Mouse (Mus musculus) MEL (cell line): Measurements from ENCODE around the gene Srsf10. TPM values are rescaled to one million over a fixed set of nuclear protein-coding genes. Genes with fewer than 3 reads are reported as not detected.

Experiments used
- DNase-seq: peaks from one replicate; pipeline ENCODE4 v3.0.0; 2011; ENCODE audit warnings: low read depth, low spot score
- H3K27ac ChIP-seq: 2 replicates; pipeline ENCODE4 v1.5.1; 2012; ENCODE audit warnings: low read depth, mild to moderate bottlenecking, control low read depth, low read length, moderate library complexity; ENCODE audit not compliant: control insufficient read depth
- H3K27me3 ChIP-seq, 2 experiments: fragments of 150-350 bp in 1 of 2; sonication (generic) in 1 of 2; 2 replicates each; pipeline ENCODE4 v1.6.1; 2012; ENCODE audit warnings: low read length in 2 of 2, mild to moderate bottlenecking in 2 of 2, improper control_type of control experiment in 1 of 2, moderate library complexity in 1 of 2; ENCODE audit not compliant: insufficient read depth in 2 of 2, control insufficient read depth in 1 of 2
- H3K36me3 ChIP-seq, 2 experiments: 2 replicates each; pipeline ENCODE4 v1.6.1; 2012 to 2014; ENCODE audit warnings: low read length in 2 of 2, improper control_type of control experiment in 1 of 2, inconsistent platforms in 1 of 2, mild to moderate bottlenecking in 1 of 2; ENCODE audit not compliant: insufficient read depth in 2 of 2, control insufficient read depth in 1 of 2
- H3K4me1 ChIP-seq, 2 experiments: fragments of 150-350 bp in 1 of 2; sonication (generic) in 1 of 2; 2 replicates each; pipeline ENCODE4 v1.6.1; 2012; ENCODE audit warnings: low read length in 2 of 2, improper control_type of control experiment in 1 of 2, mild to moderate bottlenecking in 1 of 2; ENCODE audit not compliant: insufficient read depth in 2 of 2, control insufficient read depth in 1 of 2
- H3K4me3 ChIP-seq, 2 experiments: fragments of 150-350 bp in 1 of 2; sonication (generic) in 1 of 2; 2 replicates each; pipeline ENCODE4 v1.5.1; 2012; ENCODE audit warnings: low read depth in 2 of 2, low read length in 2 of 2, mild to moderate bottlenecking in 2 of 2, moderate library complexity in 2 of 2, control low read depth in 1 of 2, improper control_type of control experiment in 1 of 2; ENCODE audit not compliant: control insufficient read depth in 1 of 2, insufficient read depth in 1 of 2
- H3K79me2 ChIP-seq: 2 replicates; pipeline ENCODE4 v1.6.1; 2012; ENCODE audit warnings: mild to moderate bottlenecking, low read length, moderate library complexity; ENCODE audit not compliant: control insufficient read depth, poor library complexity, insufficient read depth
- H3K9ac ChIP-seq: 2 replicates; pipeline ENCODE4 v1.6.1; 2012; ENCODE audit warnings: low read depth, mild to moderate bottlenecking, control low read depth, low read length, moderate library complexity; ENCODE audit not compliant: control insufficient read depth, poor library complexity, severe bottlenecking
- H3K9me3 ChIP-seq: fragments of 150-350 bp; sonication (generic); replicated peaks from 2 replicates; pipeline ENCODE4 v1.6.1; 2012; ENCODE audit warnings: mild to moderate bottlenecking, low read length, improper control_type of control experiment, moderate library complexity; ENCODE audit not compliant: insufficient read depth
- CHD1 ChIP-seq: IDR thresholded peaks from 2 replicates; pipeline ENCODE4 v1.6.1; 2012; ENCODE audit warnings: low read depth, mild to moderate bottlenecking, inconsistent platforms, low read length, improper control_type of control experiment
- CTCF ChIP-seq, 3 experiments: IDR thresholded peaks in 2 of 3; conservative IDR thresholded peaks in 1 of 3; 2 replicates each; pipeline ENCODE4 v1.5.1; 2011 to 2012; ENCODE audit warnings: low read length in 3 of 3, low read depth in 2 of 3, mild to moderate bottlenecking in 2 of 3, improper control_type of control experiment in 1 of 3, inconsistent platforms in 1 of 3, mixed read lengths in 1 of 3, moderate library complexity in 1 of 3; ENCODE audit not compliant: control insufficient read depth in 1 of 3, insufficient read depth in 1 of 3, poor library complexity in 1 of 3, severe bottlenecking in 1 of 3
- E2F4 ChIP-seq: IDR thresholded peaks from 2 replicates; pipeline ENCODE4 v1.6.1; 2011; ENCODE audit warnings: low read depth, low read length, improper control_type of control experiment, borderline replicate concordance
- ELF1 ChIP-seq: IDR thresholded peaks from 2 replicates; pipeline ENCODE4 v1.6.1; 2014; ENCODE audit warnings: low read depth, mild to moderate bottlenecking, inconsistent platforms, low read length, improper control_type of control experiment, moderate library complexity
- EP300 ChIP-seq, 2 experiments: IDR thresholded peaks; 2 replicates each; pipeline ENCODE4 v1.6.1; 2011; ENCODE audit warnings: improper control_type of control experiment in 2 of 2, low read length in 2 of 2, low read depth in 1 of 2, mild to moderate bottlenecking in 1 of 2
- JUND ChIP-seq: IDR thresholded peaks from 2 replicates; pipeline ENCODE4 v1.6.1; 2011; ENCODE audit warnings: low read depth, mild to moderate bottlenecking, improper control_type of control experiment, low read length
- KAT2A ChIP-seq: conservative IDR thresholded peaks from 2 replicates; pipeline ENCODE4 v1.6.1; 2012; ENCODE audit warnings: low read depth, low read length, improper control_type of control experiment, inconsistent platforms
- MAFK ChIP-seq: IDR thresholded peaks from 2 replicates; pipeline ENCODE4 v1.6.1; 2011; ENCODE audit warnings: low read depth, mild to moderate bottlenecking, low read length, improper control_type of control experiment, borderline replicate concordance
- MAX ChIP-seq: IDR thresholded peaks from 2 replicates; pipeline ENCODE4 v1.6.1; 2011; ENCODE audit warnings: low read length, improper control_type of control experiment
- MXI1 ChIP-seq: IDR thresholded peaks from 2 replicates; pipeline ENCODE4 v1.6.1; 2011; ENCODE audit warnings: mild to moderate bottlenecking, low read depth, low read length, improper control_type of control experiment
- MYB ChIP-seq: IDR thresholded peaks from 2 replicates; pipeline ENCODE4 v1.6.1; 2011; ENCODE audit warnings: mild to moderate bottlenecking, low read depth, low read length, improper control_type of control experiment
- MYC ChIP-seq: IDR thresholded peaks from 2 replicates; pipeline ENCODE4 v1.6.1; 2011; ENCODE audit warnings: low read depth, mild to moderate bottlenecking, low read length, improper control_type of control experiment, moderate library complexity
- POLR2A ChIP-seq, 2 experiments: IDR thresholded peaks; 2 replicates each; pipeline ENCODE4 v1.6.1; 2011 to 2012; ENCODE audit warnings: low read length in 2 of 2, mild to moderate bottlenecking in 2 of 2, control low read depth in 1 of 2, improper control_type of control experiment in 1 of 2, low read depth in 1 of 2, moderate library complexity in 1 of 2; ENCODE audit not compliant: control insufficient read depth in 1 of 2, insufficient read depth in 1 of 2, poor library complexity in 1 of 2
- POLR2AphosphoS2 ChIP-seq: IDR thresholded peaks from 2 replicates; pipeline ENCODE4 v1.6.1; 2011; ENCODE audit warnings: low read length, improper control_type of control experiment
- POLR2AphosphoS5 ChIP-seq: IDR thresholded peaks from 2 replicates; pipeline ENCODE4 v1.6.1; 2012; ENCODE audit warnings: low read depth, borderline replicate concordance, mild to moderate bottlenecking, inconsistent platforms, low read length, moderate library complexity, mixed read lengths
- RAD21 ChIP-seq: IDR thresholded peaks from 2 replicates; pipeline ENCODE4 v1.6.1; 2011; ENCODE audit warnings: mild to moderate bottlenecking, low read depth, low read length, improper control_type of control experiment
- RCOR1 ChIP-seq: IDR thresholded peaks from 2 replicates; pipeline ENCODE4 v1.6.1; 2012; ENCODE audit warnings: low read depth, mild to moderate bottlenecking, inconsistent platforms, low read length, improper control_type of control experiment
- SIN3A ChIP-seq: IDR thresholded peaks from 2 replicates; pipeline ENCODE4 v1.6.1; 2012; ENCODE audit warnings: low read length, improper control_type of control experiment, inconsistent platforms
- SMC3 ChIP-seq: IDR thresholded peaks from 2 replicates; pipeline ENCODE4 v1.6.1; 2011; ENCODE audit warnings: low read depth, low read length, improper control_type of control experiment
- TAL1 ChIP-seq: IDR thresholded peaks from 2 replicates; pipeline ENCODE4 v1.6.1; 2012; ENCODE audit warnings: mild to moderate bottlenecking, inconsistent platforms, low read length, moderate library complexity, mixed read lengths
- TCF12 ChIP-seq: IDR thresholded peaks from 2 replicates; pipeline ENCODE4 v1.6.1; 2014; ENCODE audit warnings: low read depth, mild to moderate bottlenecking, inconsistent platforms, low read length, improper control_type of control experiment, moderate library complexity
- UBTF ChIP-seq: IDR thresholded peaks from 2 replicates; pipeline ENCODE4 v1.6.1; 2012; ENCODE audit warnings: low read depth, mild to moderate bottlenecking, inconsistent platforms, low read length, improper control_type of control experiment, moderate library complexity, borderline replicate concordance; ENCODE audit not compliant: insufficient read depth
- USF1 ChIP-seq: IDR thresholded peaks from 2 replicates; pipeline ENCODE4 v1.6.1; 2014; ENCODE audit warnings: low read depth, mild to moderate bottlenecking, inconsistent platforms, low read length, improper control_type of control experiment, moderate library complexity
- USF2 ChIP-seq, 2 experiments: IDR thresholded peaks; 2 replicates each; pipeline ENCODE4 v1.6.1; 2011 to 2012; ENCODE audit warnings: improper control_type of control experiment in 2 of 2, low read length in 2 of 2, borderline replicate concordance in 1 of 2, inconsistent platforms in 1 of 2, low read depth in 1 of 2, mild to moderate bottlenecking in 1 of 2; ENCODE audit not compliant: insufficient read depth in 1 of 2
- polyA plus RNA-seq, 2 experiments: library from polyadenylated mRNA; stranded (reverse) in 1 of 2; unstranded in 1 of 2; fragments of >175 nt in 1 of 2; fragments of >200 nt in 1 of 2; gene quantifications; 2 replicates each; pipeline versions ENCODE4 v1.2.1 to v1.2.4; 2012; ENCODE audit warnings: low replicate concordance in 2 of 2, low read depth in 1 of 2; ENCODE audit not compliant: insufficient read length in 2 of 2, insufficient read depth in 1 of 2, missing spikeins in 1 of 2
- total RNA-seq: library from RNA; depleted of rRNA; stranded (reverse); fragments of 300-350 nt; gene quantifications from 2 replicates; pipeline ENCODE4 v1.2.3, GENCODE M21; 2012

The Srsf10 gene
- total and polyA plus RNA-seq, 3 experiments: 142 to 361 (median 222) TPM

DNA sequence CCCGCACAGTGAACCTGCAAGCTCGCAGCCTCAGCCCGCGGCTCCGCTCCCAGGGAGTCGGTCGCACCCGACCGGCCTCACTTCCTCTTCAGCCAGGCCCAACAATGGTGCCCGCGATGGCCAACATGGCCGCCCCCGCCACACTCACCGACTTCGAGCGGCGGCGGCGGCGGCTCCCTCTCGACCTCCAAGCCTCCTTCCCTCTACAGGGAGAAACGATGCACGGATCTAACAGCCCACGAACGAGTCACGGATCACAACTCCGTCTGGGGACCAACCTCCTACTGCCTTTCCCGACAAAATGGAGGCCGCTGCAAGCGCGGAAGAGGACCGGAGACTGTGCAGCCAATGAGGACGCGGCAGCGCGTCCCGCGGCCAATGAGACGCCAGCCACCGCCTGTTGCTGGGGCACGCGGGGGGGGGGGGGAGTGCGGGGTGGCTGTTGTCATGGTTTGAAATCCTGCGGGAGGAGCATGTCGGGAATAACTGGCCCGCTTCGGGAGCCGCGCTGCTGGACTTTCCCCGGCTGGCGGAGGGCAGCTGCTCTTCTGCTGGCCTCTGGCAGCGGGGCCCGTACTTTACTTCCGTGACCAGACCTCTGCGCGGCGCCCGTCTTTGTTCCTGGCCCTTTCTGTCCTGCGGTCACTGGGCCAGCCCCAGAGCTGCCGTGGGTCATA is 18.1 kb downstream of the Srsf10 start, which contains the start of gene Pnrc2 (continued):
- no peak for TF ChIP-seq KAT2A
- TF ChIP-seq UBTF: 0 out of 2 replicates have a peak, but pooled peaks have one; percentile 95
- TF ChIP-seq CHD1: no peak; the same call in 1 of the 2 replicates
- TF ChIP-seq POLR2A (IDR thresholded peaks at IDR 0.05; ENCODE audit: control insufficient read depth in 1 of 2, insufficient read depth in 1 of 2, low read depth in 1 of 2, low read length in 2 of 2, poor library complexity in 1 of 2): peak; percentile 87 to 89
- TF ChIP-seq, all 39 proteins: peak for 21

DNA sequence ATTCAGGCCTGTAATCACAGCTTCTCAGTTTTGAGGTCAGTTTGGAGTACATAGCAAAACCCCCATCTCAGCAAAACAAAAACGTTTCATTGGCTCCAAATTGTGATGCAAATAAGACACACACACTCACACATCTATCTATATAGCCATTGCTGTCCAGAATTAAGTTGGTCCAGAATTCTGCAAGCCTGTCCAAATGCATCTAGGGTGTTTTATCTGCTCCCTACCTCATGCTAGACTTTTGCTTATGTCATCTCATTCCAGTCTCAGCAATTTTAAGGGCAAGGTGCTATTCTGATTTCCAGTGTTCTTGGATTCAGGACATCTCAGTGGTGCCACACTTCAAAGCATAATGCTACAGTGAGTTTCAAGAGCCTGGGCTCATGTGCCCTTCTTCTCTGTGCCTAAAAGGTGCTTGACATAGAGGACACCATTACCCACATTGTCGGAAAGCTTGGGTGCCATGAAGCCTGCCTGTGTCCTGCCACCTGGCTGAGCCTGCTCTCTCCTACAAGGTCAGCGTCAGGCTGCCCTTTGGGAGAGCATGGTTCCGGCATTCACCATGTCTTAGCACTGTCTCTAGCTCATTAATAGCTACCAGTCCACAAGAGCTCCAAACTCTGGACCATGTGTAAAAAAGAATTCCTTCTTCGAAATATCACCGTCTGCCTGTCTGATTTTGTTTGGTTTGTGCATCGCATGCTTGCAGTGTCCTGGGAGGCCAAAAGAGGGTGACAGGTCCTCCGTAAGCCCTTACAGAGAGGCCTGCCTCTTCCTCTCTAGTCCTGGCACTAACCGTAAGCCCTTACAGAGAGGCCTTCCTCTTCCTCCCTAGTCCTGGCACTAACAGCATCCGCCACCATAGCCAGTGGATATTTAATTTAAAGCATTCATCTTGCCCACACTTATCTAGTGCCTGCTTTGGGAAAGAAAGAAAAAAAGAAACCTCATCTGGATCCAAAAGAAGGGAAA is 19.3 kb downstream of the Srsf10 start:
- H3K79me2 ChIP-seq: peaks cover 29% of the 10 kb centered on the region
- TF ChIP-seq SIN3A (no peak), CHD1 (peak; percentile 60; the same call in 1 of the 2 replicates), CTCF (IDR thresholded peaks at IDR 0.05 in 2 of 3, conservative IDR thresholded peaks at IDR 0.05 in 1 of 3; ENCODE audit: control insufficient read depth in 1 of 3, insufficient read depth in 1 of 3, low read depth in 2 of 3, low read length in 3 of 3, poor library complexity in 1 of 3, severe bottlenecking in 1 of 3) (peak in 1 of 3 experiments; percentile 3; a peak in 1 of 6 replicates)
- H3K4me3 ChIP-seq: peak overlapping the region; percentile 69 to 79; a peak in 1 of 4 replicates
- H3K9ac ChIP-seq: peak overlapping the region; percentile 98
- no peaks in the 10 kb centered on the region for H3K27me3 ChIP-seq
- peak overlapping the region; percentile 96 for H3K27ac ChIP-seq
- peak; percentile 64 for DNase-seq
- H3K4me1 ChIP-seq: peaks cover 20 to 32% of the 10 kb centered on the region in 2 experiments
- peaks cover 15 to 40% of the 10 kb centered on the region in 2 experiments for H3K36me3 ChIP-seq
- no peaks in the 10 kb centered on the region for H3K9me3 ChIP-seq

DNA sequence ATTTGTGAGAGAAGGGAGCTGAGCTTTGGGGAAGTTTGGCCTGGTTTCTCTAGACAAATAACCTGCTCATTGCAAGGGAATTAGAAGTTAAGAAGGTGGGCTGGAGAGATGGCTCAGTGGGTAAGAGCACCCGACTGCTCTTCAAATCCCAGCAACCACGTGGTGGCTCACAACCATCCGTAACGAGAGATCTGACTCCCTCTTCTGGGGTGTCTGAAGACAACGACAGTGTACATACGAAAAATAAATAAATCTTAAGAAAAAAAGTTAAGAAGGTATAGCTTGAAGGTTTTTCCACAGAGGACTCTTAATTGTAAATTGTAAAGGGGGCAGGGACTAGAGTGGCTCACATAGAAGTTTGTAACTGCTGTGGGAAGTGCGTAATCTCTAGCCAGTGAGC is 20.0 kb downstream of the Srsf10 start:
- Histone ChIP-seq H3K27ac (peak overlapping the region; percentile 96), H3K4me1 (peaks cover 20 to 32% of the 10 kb centered on the region in 2 experiments), H3K27me3 (no peaks in the 10 kb centered on the region), H3K79me2 (peaks cover 26% of the 10 kb centered on the region), H3K36me3 (peaks cover 15 to 35% of the 10 kb centered on the region in 2 experiments), H3K4me3 (peak overlapping the region; percentile 62 to 68), H3K9me3 (no peaks in the 10 kb centered on the region), H3K9ac (peak overlapping the region; percentile 76)
- no peak for DNase-seq
- TF ChIP-seq TAL1 (no peak), POLR2AphosphoS2 (no peak), ELF1 (no peak), E2F4 (no peak), MXI1 (peak; percentile 78), SMC3 (peak; percentile 11; the same call in 1 of the 2 replicates), POLR2A (IDR thresholded peaks at IDR 0.05; ENCODE audit: control insufficient read depth in 1 of 2, insufficient read depth in 1 of 2, low read depth in 1 of 2, low read length in 2 of 2, poor library complexity in 1 of 2) (no peak), POLR2AphosphoS5 (no peak), MAX (peak; percentile 85), RCOR1 (0 out of 2 replicates have a peak, but pooled peaks have one; percentile 5), CTCF (IDR thresholded peaks at IDR 0.05 in 2 of 3, conservative IDR thresholded peaks at IDR 0.05 in 1 of 3; ENCODE audit: control insufficient read depth in 1 of 3, insufficient read depth in 1 of 3, low read depth in 2 of 3, low read length in 3 of 3, poor library complexity in 1 of 3, severe bottlenecking in 1 of 3) (peak in 1 of 3 experiments; percentile 4; a peak in 1 of 6 replicates), MAFK (no peak), USF1 (peak; percentile 75), USF2 (IDR thresholded peaks at IDR 0.05; ENCODE audit: borderline replicate concordance in 1 of 2, insufficient read depth in 1 of 2, low read depth in 1 of 2, low read length in 2 of 2) (no peak), MYB (no peak), UBTF (no peak), RAD21 (no peak), MYC (peak; percentile 92), KAT2A (no peak), TCF12 (no peak), JUND (no peak), EP300 (IDR thresholded peaks at IDR 0.05; ENCODE audit: low read depth in 1 of 2, low read length in 2 of 2) (no peak)
